Mouse (Mus musculus) c-Kit-positive CD71-negative TER-119-negative erythroid progenitor cells, embryonic 14.5 days (primary cell): ENCODE results near the gene Eef2k.

ENCODE experiments used
- DNase-seq: peaks from one replicate; pipeline ENCODE4 v3.0.0-alpha.2; 2013; ENCODE audit warnings: low read depth

Eef2k gene

GRCm38 (mm10) chr7:120844689-120845088 lies 2.1 kb downstream of the Eef2k start:
- DNase-seq = no peak

- DNase-seq = no peak
These were observed 6.3 kb downstream of the Eef2k start for GRCm38 (mm10) chr7:120848831-120849512.

GRCm38 (mm10) chr7:120850165-120850564 lies 7.5 kb downstream of the Eef2k start:
- DNase-seq = no peak

GRCm38 (mm10) chr7:120859854-120860253 lies 17.2 kb downstream of the Eef2k start:
- no peak for DNase-seq

GRCm38 (mm10) chr7:120860799-120861487 lies 18.3 kb downstream of the Eef2k start:
- DNase-seq = no peak

GRCm38 (mm10) chr7:120861488-120862047 lies 18.9 kb downstream of the Eef2k start:
- no peak for DNase-seq

GRCm38 (mm10) chr7:120862196-120862595 lies 19.6 kb downstream of the Eef2k start:
- no peak for DNase-seq

- DNase-seq = no peak
These were observed 20.0 kb downstream of the Eef2k start for GRCm38 (mm10) chr7:120862626-120863025.

GRCm38 (mm10) chr7:120863476-120863875 lies 20.8 kb downstream of the Eef2k start:
- DNase-seq = no peak

- peak; percentile 71 for DNase-seq
These were observed 22.5 kb downstream of the Eef2k start for GRCm38 (mm10) chr7:120865100-120865499.

- DNase-seq = no peak
These were observed 23.2 kb downstream of the Eef2k start for GRCm38 (mm10) chr7:120865832-120866231.

GRCm38 (mm10) chr7:120866684-120867083 lies 24.1 kb downstream of the Eef2k start:
- DNase-seq = no peak

GRCm38 (mm10) chr7:120867720-120868119 lies 25.1 kb downstream of the Eef2k start:
- no peak for DNase-seq

GRCm38 (mm10) chr7:120869883-120870282 lies 27.3 kb downstream of the Eef2k start:
- DNase-seq = no peak

GRCm38 (mm10) chr7:120870431-120871008 lies 27.9 kb downstream of the Eef2k start:
- no peak for DNase-seq

- no peak for DNase-seq
These were observed 30.5 kb downstream of the Eef2k start for GRCm38 (mm10) chr7:120873083-120873482.

GRCm38 (mm10) chr7:120874021-120874420 lies 31.4 kb downstream of the Eef2k start:
- no peak for DNase-seq

- no peak for DNase-seq
These were observed 32.3 kb downstream of the Eef2k start for GRCm38 (mm10) chr7:120874764-120875539.

- no peak for DNase-seq
These were observed 33.1 kb downstream of the Eef2k start for GRCm38 (mm10) chr7:120875540-120876388.

- no peak for DNase-seq
These were observed 35.6 kb downstream of the Eef2k start for GRCm38 (mm10) chr7:120878271-120878670.

GRCm38 (mm10) chr7:120879972-120880371 lies 37.3 kb downstream of the Eef2k start:
- no peak for DNase-seq
